Mouse (Mus musculus) right cerebral cortex, postnatal 14 days (tissue): ENCODE data around the gene Rnf26.
A peak's percentile ranks its signal among the peaks of the same experiment; 100 is the strongest.

Experiments
- DNase-seq: peaks from one replicate; pipeline ENCODE4 v3.0.0; 2022

The Rnf26 gene

GRCm38 (mm10) chr9:44113105-44113789 is at the start of gene Rnf26, which contains the start of gene Gm49380:
Gene Rnf26, minus strand, starts transcription at chr9:44113517.
Gene Gm49380, minus strand, starts transcription at chr9:44113500.
- peak; percentile 96 for DNase-seq

GRCm38 (mm10) chr9:44159886-44160285 is 46.6 kb upstream of the Rnf26 start:
- no peak for DNase-seq

DNA sequence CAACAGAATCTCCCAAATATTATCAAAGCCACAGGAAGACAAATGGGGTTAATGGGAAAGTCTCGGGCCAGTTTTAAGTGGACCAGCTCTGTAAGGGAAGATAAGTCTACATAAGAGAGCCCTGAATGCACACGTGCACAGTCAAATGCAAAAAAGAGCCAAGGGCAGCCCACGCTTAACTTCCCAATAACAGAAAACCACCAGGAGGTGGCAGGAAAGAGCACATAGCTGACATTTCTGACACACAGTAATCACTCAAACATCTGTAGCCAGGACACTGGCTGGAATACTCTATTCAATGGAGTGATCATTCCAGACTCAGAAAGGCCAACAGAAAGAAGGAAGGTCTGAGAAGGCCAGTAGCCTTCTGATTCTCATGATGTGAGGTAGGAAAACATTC is 34.0 kb upstream of the Rnf26 start:
- no peak for DNase-seq

DNA sequence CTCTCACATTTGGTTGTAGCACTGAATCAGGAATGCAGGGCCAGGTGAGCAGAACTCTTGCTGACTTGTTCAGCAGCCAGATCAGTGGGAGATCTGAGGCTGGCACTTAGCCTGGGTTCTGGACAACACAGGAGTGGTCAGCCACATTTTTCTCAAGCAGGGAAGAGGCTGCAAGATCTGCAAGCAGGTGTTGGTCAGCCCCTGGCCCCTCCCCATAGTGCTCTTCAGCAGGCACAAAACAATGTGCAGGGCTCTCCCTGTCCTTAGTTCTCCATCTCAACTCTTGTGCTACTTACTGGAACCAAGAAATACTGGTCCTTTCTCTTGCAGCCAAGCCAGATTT is 31.4 kb upstream of the Rnf26 start:
- no peak for DNase-seq

DNA sequence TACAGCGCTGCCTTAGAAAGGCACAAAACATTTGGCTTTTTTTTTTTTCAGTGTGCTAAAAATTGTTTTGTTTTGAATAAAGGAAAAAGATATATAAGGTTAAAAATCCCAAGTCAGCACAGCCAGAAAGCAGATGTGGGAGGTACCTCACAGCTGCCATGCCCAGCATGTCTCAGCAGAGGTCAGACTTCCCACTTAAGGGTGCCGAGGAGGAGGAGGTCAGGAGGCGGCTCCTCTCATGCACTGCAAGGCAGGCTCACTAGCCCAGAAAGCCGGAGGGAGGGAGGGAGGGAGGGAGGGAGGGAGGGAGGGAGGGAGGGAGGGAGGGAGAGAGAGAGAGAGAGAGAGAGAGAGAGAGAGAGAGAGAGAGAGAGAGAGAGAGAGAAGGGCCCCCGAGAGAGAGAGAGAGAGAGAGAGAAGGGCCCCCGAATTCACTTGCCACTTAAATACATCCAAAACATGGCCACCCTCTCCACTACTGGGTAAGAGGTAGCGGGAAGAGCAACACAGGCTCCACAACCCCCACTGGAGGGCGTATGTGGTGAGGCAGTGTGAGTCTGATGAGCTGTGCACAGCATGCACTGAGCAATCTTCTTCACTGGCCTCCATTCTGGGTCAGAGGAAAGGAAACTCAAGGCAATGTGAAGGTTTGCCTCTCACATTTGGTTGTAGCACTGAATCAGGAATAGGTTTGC is 30.9 kb upstream of the Rnf26 start:
- no peak for DNase-seq

- DNase-seq = no peak
Observed at GRCm38 (mm10) chr9:44143421-44143820, 30.1 kb upstream of the Rnf26 start.

GRCm38 (mm10) chr9:44141951-44142350 is 28.6 kb upstream of the Rnf26 start:
- DNase-seq = no peak

GRCm38 (mm10) chr9:44137846-44138245 is 24.5 kb upstream of the Rnf26 start:
- no peak for DNase-seq

DNA sequence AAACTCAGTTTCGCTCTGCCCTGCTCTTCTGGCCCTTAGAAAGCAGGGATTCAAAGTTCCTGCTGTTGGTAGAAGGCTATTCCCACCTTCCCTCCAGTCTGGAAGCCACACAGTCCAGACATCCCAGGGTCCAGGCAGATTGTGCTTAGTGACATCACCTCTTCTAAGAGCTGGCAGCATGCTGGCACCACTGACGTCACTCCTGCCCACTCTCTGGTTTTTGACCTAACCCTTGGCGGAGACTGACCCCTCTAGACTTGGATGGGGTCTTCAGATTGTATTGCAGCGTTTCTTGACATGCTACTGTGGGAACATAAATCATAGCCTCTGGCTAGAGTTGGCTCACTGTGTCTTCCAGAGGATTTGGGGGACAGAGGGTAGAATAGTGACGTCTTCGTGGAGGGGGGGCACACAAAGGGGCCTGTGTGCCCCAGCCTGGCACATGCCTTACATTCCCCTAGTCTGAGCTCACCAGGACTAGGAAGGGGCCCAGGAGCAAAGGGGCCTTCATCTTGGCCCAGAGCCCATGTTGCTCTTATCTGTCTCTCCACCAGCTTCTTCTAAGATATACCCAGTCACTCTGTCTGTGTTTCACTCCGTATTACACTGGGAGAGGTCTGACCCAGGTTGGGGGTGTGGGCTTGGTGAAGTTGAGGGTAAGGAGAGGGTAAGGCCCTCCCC is 22.6 kb upstream of the Rnf26 start:
- no peak for DNase-seq

GRCm38 (mm10) chr9:44134851-44135730 is 21.8 kb upstream of the Rnf26 start:
- no peak for DNase-seq

GRCm38 (mm10) chr9:44134101-44134850 is 21.0 kb upstream of the Rnf26 start, which contains the start of gene Mcam:
Gene Mcam, plus strand, starts transcription at chr9:44134469.
- DNase-seq = peak; percentile 63

- DNase-seq = no peak
Observed at GRCm38 (mm10) chr9:44133287-44133686, 20.0 kb upstream of the Rnf26 start.

DNA sequence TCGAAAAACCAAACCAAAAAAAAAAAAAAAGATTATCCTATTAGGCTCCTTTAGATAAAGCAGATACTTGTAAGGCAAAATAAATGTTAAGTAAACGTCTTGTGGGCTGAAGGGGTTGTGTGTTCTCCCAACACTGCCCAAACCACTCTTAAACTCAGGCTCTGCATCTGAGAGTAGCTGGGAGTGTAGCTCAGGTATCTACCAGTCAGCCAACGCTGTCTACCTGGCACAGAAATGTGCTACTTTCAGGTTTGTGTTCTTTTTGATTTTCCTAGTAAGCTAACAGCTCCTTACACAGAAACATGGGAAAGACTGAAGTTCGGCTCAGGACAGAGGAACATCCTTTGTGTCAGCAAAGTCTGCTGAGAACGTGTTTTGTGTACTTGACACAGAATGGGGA is 18.9 kb upstream of the Rnf26 start:
- no peak for DNase-seq

GRCm38 (mm10) chr9:44131276-44131590 is 17.9 kb upstream of the Rnf26 start:
- DNase-seq = no peak

DNA sequence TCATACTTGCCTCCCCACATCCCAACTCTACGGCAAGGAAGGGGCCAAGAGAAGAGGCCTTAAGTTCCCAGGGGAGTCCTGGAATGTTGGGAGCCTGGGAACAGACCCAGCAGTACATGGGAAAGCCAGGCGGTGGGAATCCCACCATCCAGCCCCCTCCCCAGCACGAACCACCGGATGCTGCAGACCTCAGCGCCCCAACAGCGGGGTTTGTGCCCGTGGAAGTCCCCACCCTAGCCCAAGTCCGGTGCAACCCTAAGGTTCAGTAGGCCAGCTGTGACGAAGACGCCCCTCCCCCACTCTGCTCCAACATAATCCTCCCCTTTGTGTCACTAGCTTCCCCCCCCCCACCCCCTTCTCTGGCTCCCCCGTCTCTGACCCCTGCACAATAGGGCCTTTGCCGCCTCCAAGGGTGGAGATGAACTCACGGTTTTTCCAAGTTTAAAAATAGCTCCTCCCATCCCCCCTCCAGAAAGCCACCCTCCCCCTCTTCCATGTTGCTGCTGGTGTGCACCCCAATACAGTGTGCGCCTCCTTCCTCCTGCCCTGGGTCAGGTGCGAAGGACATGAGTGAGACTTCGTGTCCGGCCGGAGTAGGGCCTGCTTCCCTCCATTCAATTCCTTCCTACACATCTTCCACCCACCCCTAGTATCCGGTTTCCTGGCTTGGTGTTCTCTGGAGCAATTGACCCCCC is 17.4 kb upstream of the Rnf26 start:
- no peak for DNase-seq

DNA sequence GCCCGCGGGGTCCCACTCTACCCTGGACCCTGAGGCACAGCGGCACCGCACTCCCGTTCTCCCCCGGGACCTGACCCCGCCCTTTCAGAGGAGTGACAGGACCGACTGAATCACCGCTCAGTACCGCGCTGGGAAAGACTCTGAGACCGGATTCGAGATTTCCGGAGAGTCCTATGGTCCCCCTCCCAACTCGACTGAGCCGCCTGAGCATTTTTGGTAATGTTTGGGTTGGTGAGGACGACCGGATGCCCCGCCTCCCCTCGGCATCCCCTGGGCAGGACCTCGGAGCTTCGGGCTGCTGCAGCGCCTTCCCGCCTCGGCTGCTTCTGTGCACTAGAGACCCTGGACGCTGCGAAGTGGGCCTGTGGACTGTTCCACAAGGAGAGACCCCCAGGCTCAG is 16.7 kb upstream of the Rnf26 start:
- DNase-seq = no peak

- no peak for DNase-seq
Observed at GRCm38 (mm10) chr9:44129633-44130032, 16.3 kb upstream of the Rnf26 start.

GRCm38 (mm10) chr9:44127351-44127801 is 14.1 kb upstream of the Rnf26 start:
- DNase-seq = no peak

- DNase-seq = no peak
Observed at GRCm38 (mm10) chr9:44126746-44127145, 13.4 kb upstream of the Rnf26 start.

GRCm38 (mm10) chr9:44125546-44126428 is 12.5 kb upstream of the Rnf26 start:
- DNase-seq = peak; percentile 84

DNA sequence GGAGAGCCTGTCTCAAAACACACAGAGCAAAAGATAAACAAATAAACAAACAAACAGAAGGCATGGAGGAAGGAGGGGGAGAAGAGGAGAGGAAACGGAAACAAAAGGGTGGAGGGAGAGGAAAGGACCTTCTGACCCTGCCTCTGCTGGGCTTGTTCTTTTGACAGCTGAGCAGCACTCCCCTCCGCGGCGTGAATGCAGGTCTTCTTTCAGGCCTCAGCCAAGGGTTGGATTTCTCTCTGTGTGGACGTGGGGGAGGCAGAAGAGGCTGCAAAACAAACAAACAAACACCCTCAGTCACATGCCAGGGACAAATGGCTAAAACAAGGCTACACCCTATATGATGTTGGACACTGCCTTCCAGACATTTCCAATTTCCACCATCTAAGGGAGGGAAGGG is 11.7 kb upstream of the Rnf26 start:
- DNase-seq = no peak
